Mouse (Mus musculus): ENCODE measurements around the gene Bbx.
A peak's percentile ranks its signal among the peaks of the same experiment; 100 is the strongest.

The Bbx gene

DNA sequence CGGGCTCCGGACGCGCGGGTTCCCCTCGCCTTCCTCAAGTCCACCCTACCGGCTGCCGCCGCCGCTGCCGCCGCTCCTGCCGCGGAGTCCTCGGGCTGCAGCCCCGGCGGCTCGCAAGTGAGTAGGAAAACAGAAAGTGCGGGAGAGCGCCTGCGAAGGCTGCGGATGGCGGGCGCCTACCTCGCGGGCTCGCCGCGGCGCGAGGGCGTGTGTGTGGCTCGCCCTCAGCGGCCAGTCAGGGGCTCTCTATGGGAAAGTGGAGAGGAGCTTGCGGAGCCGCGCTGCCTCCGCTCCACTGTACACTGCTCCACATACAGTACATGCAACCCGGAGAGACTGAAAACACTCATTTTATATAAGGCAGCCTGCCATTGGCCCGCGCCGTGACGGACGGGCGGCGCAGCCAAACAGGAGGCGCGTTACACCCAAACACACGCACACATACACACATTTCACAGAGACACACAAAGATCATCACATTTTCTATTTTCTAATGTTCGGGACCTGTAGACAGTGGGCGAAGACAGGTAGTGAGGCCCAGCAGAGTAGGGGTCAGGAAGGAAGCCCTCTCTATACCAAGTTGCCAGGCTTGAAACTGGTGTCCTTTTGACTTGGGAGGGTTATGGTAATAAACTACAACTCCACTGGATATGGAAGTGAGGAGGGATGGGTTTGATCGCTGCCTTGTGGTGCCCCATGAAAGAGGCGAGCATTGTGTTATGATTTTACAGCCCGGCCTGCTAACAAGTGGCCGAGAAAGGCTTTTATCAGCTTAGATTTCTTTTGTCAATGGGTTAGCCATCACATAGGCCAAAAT is at the start of gene Bbx:
TSS of gene Bbx (minus strand) at position 329 of the 817 bp plus-strand sequence.
- peak; percentile 92 to 96 for DNase-seq (ENCODE audit: low read depth in 2 of 2, low spot score in 2 of 2)

DNA sequence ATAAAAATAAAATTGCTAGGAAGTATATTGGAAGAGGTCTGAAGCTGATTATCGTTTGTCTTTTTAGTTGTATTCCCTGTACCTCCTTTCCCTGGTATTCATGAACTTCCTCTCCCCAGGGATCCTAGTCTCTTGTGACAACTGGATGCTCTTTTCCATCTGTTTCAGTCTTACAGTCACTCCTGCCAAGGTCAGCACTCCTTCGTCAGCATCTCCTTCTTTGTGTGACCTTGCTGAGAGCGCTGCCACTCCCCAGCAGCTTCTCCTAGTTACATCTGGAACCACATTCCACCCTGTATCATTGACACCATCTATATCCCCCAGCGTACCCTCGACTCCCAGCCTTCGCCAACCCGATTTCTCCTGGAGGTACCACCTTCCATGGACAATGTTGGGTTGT is 49.7 kb upstream of the Bbx start:
- no peak for DNase-seq (ENCODE audit: low read depth in 2 of 2, low spot score in 2 of 2)

DNA sequence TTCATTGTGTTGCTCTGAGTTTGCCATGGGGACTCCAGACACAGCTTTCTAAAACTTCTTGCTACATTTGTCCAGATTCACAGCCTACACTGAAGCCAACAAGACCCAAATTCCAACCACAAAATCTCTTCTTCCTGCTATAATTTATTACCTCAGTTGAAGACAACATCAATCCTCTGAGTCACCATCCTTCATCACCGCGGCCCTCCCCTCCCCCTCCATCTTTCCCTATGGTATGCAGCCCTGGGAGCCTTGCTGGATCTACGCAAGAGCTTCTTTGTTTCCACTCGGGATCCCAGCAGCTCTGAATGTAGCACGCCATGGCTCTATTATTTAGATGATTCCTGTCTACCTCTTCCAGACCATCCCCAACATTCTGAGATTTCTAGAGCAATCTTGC is 49.2 kb upstream of the Bbx start:
- no peak for DNase-seq (ENCODE audit: low read depth in 2 of 2, low spot score in 2 of 2)

DNA sequence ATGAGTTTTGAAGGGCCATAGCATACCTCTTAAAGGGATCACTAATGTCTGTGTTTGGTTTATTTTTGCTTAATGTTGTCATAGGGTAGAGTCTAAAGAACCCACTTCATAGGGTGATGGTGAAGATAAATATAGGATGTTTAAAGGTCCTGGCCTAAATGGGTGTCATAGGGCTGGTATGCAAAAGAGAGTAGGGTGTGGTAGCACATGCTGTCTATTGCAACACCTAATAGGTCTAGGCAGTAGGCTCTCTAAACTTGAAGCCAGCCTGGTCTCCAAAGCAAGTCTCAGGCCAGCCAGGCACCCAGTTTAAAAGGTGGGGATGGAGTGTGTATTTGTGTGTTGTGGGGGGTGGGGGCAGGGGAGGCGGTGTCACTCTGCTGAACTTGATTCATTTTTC is 46.5 kb upstream of the Bbx start:
- no peak for DNase-seq (ENCODE audit: low read depth in 2 of 2, low spot score in 2 of 2)

DNA sequence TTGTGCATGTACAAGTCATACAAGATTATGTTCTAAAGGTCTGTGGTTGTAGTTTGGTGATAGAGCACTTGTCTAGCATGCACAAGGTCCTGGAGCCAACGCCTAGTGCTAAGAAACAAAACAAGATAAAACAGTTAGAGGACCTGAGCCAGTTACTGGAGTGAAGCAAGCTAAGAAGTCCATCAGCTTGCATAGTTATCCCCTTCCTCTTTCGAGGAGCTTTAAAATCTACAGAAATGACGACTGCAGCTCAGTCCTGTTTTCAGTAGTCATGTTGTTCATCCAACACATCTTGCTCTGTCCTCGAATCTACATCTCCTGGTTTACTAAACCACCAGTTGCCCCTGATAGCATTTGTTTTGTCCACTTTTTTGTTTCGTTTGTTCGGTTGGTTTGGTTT is 45.4 kb upstream of the Bbx start:
- no peak for DNase-seq (ENCODE audit: low read depth in 2 of 2, low spot score in 2 of 2)

DNA sequence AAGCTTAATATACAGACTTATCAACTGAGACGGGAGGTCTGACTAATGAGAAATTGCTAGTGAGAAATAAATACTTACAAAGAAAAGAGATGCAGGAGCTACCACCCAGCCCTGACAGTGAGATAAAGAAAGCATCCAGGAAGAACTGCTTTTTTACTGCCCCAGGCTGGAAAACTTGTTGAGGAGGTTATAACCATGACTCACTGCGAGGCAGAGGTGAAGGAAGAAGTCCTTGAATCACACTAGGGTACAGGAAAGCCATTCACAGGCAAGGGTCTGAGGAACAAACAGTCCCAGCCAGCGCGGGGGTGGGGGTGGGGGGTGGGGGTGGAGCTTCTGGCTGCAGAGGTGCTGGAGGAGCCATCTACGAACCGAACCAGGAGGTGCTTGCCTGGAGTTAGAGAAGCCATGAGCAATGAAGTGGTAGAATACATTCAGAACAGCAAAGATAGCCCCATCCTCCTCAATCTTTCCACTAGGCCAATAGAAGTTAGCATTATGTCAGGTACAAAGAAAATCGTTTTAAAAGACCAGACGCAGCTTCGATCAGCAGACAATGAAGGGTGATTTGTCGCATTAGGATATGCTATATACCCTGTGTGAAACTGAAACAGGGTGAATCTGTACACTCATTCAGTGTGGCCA is 30.2 kb upstream of the Bbx start:
- DNase-seq (ENCODE audit: low read depth in 2 of 2, low spot score in 2 of 2), result no peak

DNA sequence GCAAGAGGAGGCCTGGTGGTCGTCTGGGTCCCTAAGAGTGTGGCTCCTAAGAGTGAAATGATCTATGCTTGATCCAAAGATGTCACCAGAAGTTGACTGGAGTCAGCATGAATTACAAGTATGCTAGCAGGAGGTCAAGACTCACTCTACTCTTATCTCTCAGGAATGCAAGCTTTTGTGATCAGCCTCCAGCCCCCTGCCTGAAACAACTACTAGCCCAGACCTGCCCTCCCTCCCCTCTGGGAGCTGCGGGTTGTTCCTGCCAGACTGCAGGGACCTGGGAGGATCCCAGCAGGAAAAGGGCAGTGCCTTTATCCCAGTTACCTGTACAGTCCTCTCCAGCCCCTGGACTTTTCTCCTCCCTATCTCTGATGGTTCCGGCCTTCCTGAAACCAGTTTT is 27.0 kb upstream of the Bbx start:
- DNase-seq (ENCODE audit: low read depth in 2 of 2, low spot score in 2 of 2), result no peak

DNA sequence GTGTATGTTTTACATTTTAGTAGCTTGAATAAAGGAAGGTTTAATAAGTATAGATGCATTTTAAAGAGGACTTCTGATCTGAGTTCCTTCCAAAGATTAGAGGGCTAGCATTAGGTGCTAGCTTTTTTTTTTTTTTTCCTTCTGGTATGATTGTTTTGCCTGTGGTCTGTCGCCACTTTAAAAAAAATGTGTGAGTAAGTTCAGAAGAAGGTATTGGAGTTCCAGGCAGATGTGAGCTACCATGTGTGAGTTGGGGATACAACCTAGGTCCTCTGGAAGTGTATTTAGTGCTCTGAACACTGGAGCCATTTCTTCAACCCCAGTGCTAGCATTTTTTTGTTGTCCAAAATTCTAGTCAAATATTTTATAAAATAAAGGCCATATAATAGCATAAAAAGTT is 23.9 kb upstream of the Bbx start:
- no peak for DNase-seq (ENCODE audit: low read depth in 2 of 2, low spot score in 2 of 2)

DNA sequence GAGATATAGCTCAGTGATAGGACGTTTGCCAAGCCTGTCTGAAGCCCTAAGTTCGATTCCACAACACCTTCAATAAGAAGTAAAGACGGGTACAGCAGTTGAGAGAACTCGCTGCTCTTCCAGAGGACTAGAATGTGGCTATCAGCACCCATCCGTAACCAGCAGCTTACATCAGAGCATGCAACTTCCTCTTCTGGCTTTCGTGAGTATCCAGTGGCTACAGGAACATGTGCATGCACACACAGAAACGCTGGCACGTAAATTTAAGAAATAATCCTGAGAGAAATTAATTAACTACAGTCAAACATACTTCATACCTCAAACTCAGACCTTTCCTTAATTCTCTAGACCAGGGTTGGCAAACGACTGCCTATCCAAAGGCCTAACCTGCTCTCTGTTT is 16.9 kb upstream of the Bbx start:
- no peak for DNase-seq (ENCODE audit: low read depth in 2 of 2, low spot score in 2 of 2)

DNA sequence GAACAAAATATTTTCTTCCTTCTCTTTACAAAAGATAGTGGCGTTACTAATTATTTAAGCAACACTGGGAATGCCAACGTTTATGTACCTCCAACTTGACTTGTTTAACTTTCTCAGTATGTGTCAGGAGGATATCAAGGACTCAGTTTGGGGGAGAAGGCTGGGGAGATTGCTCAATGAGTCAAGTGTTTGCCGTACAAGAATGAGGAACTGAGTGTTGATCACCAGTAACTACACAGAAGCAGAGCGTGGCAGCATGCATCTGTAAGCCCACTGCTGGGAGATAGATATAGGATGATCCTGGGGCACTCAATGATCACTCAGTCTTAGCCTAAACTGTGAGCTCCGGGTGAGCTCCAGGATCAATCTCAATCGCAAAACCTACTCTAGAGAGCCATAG is 12.8 kb upstream of the Bbx start:
- no peak for DNase-seq (ENCODE audit: low read depth in 2 of 2, low spot score in 2 of 2)

DNA sequence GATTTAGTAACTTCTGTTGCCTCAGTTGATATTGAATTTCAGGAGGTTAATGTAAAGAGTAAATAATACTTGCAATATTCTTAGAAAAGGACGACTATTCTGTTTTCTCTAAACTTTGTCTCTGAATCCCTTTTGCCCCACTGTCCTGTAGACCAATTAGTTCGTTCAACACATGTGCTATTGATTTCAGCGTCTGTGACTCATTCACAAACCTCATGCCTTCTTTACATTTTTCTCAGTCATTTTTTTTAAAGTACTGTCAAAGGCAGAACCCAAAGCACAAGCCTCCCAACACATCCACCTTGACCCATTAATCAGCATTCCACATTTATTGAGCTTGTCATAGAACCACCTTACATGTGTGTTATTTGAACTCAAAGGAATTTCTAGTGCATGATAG is 6.6 kb upstream of the Bbx start:
- no peak for DNase-seq (ENCODE audit: low read depth in 2 of 2, low spot score in 2 of 2)

DNA sequence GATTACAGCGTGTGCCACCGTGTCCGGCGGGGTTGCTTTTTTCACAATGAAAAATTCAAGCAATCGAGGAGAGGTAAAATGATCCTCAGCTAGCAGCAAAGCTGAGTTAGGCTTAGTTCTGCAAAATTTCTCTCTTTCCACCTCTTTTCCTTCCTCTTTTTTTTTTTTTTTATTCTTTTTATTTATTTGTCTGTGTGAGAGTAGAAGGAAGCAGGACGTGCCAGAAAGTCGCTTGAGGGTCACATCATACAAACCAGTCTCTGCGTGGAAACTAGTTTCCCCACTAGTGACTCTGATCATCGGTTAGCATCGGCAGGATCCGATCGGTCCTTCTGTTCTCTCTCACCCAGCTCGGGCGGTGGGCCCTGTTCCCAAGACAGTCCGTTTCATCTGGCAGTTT is 5.6 kb upstream of the Bbx start:
- DNase-seq (ENCODE audit: low read depth in 2 of 2, low spot score in 2 of 2), result no peak

DNA sequence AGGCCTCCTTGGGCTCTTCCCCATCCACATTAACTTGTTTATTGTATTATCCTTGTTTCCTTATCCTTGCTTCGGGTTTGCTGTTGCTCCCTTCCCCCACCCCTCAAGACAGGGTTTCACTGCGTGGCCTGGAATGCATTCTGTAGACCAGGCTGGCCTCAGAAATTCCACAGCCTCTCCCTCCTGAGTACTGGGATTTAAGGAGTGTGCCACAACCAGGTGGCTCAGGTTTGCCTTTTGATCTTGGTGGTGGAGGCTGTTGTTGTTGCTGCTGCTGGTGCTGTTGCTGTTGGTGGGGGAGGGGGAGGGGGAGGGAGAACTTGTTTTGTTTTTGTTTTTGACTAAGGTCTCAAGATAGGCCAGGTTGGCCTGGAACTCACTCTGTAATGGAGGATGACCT is 5.1 kb upstream of the Bbx start:
- no peak for DNase-seq (ENCODE audit: low read depth in 2 of 2, low spot score in 2 of 2)

DNA sequence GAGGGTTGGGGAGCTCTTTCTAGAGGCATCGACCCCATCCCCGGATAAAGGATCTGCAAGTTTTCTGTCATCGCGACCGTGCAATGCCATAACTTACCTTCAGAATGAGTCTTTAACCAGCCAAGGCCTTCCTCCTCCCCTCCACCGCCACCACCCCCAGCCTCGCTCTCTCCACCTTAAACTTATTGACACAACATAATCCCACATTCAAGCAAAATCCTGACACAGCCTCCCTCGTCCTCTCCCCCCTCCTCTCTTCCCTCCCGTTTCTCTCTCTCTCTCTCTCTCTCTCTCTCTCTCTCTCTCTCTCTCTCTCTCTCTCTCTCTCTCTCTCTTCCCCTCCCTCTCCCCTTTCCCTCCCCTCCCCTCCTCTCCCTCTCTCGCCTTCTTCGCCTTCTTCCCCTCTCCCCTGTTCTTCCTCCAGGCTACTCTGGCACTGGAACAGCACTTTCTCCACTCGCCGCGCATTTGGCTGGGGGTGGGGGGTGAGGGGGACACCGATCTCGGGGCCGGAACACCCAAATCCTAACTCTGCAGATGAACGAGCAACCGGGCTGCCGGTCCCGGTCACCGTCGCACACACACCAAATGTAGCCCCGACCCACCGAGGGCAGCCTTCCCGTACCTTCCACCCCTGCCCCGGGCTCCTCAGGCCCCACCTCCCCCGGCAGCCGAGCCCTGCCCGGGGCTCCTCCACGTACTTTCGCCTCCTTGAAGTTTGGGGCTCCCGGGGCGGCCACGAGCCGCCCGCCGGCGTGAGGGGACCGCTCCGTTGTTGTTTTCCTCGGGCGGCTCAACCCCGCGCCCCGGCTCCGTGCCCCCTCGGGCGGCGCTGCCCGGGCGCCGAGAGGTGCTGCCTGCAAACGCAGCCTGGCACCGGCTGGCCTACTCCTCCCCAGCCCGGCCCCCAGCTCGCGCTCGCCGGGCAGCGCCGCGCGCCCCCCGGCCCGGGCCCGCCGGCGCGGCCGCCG is 894 bp downstream of the Bbx start:
- DNase-seq (ENCODE audit: low read depth in 2 of 2, low spot score in 2 of 2), result peak; percentile 23 to 44

DNA sequence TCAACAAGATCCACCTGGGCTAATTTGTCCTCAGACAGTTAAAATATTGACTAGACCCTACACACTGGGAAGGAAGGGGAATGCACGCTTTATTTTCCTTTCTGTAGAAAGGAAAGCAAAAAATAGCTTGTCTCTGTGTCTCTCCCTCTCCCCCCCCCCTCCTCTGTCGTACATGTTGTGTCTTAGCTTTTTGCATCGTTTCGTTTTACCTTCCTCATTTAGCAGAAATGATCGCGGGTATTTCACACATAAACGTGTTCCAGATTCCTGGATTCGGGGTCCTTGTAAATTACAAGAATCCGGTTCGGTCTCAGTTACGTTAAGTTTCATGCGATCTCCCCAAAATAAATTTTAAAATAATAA is 1.7 kb downstream of the Bbx start:
- DNase-seq (ENCODE audit: low read depth in 2 of 2, low spot score in 2 of 2), result no peak

DNA sequence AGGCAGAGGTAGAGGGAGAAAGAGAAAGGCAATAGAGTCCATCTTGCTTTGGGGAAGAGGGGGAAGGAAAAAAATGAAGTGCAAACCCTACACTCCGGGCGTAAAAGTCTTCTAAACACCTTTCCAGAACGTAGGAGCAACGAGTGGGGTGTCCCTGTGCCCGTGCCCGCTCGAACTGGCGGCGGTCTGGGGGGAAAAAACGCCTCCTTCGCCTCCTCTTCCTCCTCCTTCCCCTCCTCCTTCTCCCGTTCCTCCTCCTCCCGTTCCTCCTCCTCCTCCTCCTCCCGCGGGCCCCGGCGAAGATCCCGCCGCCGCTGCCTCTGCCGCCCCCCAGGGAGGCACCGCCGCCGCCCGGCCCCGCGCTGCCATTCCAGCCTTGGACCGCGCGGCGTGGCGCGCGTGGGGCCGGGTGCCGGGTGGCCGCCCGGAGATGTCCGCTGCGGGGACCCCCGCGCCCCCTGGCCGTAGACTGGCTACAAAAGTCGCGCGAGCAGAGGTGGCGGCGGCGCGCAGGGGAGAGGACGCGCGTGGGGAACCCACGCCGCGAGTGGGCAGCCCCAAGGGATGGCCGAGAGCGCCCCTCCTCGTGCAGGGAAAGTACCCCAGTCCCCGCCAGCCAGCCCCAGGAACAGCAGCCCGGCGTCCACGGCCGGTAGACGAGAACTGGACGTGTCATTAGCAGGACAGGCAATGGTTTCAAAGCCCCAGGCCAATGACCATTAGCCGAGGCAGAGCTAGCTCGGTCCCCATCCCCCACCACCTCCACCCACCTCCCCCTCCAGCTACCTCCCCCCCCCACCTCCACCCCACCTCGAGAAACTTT is 2.3 kb downstream of the Bbx start:
- peak; percentile 7 to 20 for DNase-seq (ENCODE audit: low read depth in 2 of 2, low spot score in 2 of 2)

DNA sequence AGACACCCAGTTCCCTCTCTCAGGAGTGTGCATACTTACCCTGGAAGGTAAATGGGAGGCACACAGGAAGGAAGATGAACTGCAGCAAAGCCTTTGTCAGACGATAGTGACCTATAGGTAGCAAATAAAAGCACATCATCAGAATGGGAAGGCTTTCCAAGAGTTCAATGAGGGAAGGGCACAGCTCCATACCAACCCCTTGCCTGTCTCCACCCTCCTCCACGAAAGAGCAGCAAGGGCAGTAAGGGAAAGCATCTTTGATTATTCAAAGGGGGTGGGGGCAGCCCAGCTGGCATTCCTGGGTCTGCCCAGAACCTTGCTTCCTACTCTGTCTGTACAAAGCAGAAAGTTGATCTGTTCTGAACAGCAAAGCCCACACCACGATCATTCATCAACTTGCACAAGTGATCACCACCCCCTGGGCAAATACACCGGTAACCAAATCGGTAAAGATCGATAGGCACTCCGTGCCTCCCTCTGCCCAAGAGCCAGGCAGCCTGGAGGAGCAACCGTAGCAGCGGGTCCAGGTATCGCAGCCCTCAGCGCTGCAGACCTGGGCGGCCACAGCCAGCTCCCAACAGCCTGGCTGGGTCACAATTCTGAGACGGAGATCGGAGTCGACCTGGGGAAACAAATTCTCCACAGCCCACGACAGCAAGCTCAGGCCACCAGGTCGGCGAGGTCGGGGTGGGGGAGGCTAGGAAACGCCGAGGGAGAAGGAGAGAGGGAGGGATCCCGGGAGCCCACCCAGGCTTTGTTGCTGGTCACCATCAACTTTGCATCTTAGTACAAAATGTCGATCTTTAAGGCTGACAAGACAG is 3.1 kb downstream of the Bbx start:
- DNase-seq (ENCODE audit: low read depth in 2 of 2, low spot score in 2 of 2), result peak; percentile 2 to 24

DNA sequence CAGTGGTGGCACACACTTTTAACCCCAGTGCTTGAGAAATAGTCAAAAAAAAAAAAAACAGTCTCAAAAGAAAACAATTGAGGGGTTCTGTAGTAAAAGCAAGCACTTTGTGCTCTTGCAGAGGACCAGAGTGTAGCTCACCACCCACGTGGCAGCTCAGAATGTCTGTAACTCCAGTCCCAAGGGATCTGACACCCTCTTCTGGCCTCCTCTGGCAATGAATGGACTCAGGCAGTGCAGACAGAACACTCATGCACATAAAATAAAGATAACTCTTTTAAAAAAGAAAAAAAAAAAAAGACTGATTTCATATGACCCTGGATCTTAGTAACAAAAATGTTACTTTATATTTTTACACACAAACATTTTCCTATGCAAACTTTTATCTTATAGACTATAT is 12.1 kb downstream of the Bbx start:
- DNase-seq (ENCODE audit: low read depth in 2 of 2, low spot score in 2 of 2), result no peak

DNA sequence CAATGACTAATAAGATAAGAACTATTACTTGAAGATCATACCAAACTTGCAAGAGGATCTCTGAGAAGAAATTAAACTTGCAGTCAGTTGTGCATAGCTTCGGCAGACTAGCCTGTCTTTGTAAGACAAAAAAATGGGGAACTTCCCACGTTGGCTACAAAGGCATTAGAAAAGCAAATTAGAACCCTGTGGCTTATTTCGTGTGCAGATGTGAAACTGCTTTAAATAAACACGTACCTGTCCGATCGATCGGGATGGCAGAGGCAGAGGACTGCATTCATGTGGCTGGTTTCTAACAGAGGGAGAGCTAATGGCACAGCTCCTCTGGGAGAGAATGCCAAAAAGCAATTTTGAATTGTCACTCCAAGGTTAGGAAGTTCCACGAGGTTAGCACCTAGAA is 16.8 kb downstream of the Bbx start:
- no peak for DNase-seq (ENCODE audit: low read depth in 2 of 2, low spot score in 2 of 2)

DNA sequence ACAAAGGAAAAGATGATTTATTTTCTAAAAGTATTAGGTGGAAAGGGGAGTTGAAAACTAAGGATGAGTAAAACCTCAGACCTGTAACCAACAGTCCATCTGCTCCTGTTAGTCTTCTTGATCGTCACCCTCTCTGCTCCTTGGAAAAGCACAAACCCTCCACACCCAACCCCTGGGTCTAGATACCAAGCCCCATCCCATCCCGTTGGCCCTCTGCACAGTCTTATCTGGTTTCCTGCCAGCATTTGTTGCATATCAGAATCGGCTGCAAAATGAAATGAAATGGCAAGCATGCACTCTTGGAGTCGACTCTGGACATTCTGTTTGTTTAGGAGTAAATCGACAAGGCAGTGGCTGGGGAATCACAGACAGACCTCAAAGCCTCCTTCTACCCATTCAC is 29.3 kb downstream of the Bbx start:
- DNase-seq (ENCODE audit: low read depth in 2 of 2, low spot score in 2 of 2), result no peak
